Mouse (Mus musculus): ENCODE results near the gene Kirrel3. TPM values are rescaled to one million over a fixed set of nuclear protein-coding genes. Genes with fewer than 3 reads are reported as not detected.
A peak's percentile ranks its signal among the peaks of the same experiment; 100 is the strongest.

Kirrel3 gene
- polyA plus RNA-seq, 1 experiment from 2014 or later: 1.8 TPM

DNA sequence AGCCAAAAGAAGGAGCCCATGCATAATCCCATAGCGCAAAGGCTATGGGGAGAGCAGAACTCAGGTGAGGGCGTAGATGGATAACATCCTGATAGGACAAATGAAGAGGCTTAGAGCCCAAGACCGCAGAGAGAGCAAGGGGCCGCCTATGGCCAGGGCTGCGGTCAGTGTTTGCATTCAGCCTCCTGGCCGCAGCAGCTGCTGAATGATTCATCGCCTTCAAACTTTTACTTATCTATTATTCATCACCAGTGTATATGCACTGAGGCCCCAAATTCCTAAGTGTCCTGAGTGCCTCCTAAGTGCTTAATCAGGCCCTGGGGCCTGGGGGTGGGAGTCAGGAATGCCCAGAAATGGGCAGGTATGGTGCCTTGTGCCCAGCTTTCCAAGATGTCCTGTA, 457.3 kb downstream of the Kirrel3 start:
- no peak overlapping the region for H3K9ac ChIP-seq
- no peaks in the 10 kb centered on the region for H3K27me3 ChIP-seq
- H3K4me2 ChIP-seq: no peak overlapping the region
- H3K36me3 ChIP-seq: no peaks in the 10 kb centered on the region
- no peak for ATAC-seq (ENCODE audit: borderline replicate concordance, extremely low read depth, low FRiP score, low TSS enrichment)
- no peaks in the 10 kb centered on the region for H3K9me3 ChIP-seq
- no peak overlapping the region for H3K4me3 ChIP-seq
- 44% methylated on average over 7 of the region's 7 CpGs for WGBS
- H3K4me1 ChIP-seq: 0 out of 2 replicates have a peak, but pooled peaks cover 4% of the 10 kb centered on the region
- no peak overlapping the region for H3K27ac ChIP-seq

GRCm38 (mm10) chr9:34945301-34945700, 459.6 kb downstream of the Kirrel3 start:
- H3K27ac ChIP-seq: no peak overlapping the region
- no peak overlapping the region for H3K4me3 ChIP-seq
- H3K9ac ChIP-seq: no peak overlapping the region
- no peak overlapping the region for H3K4me2 ChIP-seq
- 51% methylated on average over 9 of the region's 9 CpGs for WGBS
- ATAC-seq (ENCODE audit: borderline replicate concordance, extremely low read depth, low FRiP score, low TSS enrichment): no peak
- no peaks in the 10 kb centered on the region for H3K36me3 ChIP-seq
- H3K27me3 ChIP-seq: no peaks in the 10 kb centered on the region
- H3K9me3 ChIP-seq: no peaks in the 10 kb centered on the region
- H3K4me1 ChIP-seq: 0 out of 2 replicates have a peak, but pooled peaks cover 4% of the 10 kb centered on the region

- Histone ChIP-seq H3K27ac (no peak overlapping the region), H3K36me3 (no peaks in the 10 kb centered on the region), H3K4me1 (0 out of 2 replicates have a peak, but pooled peaks cover 4% of the 10 kb centered on the region), H3K27me3 (no peaks in the 10 kb centered on the region), H3K4me3 (no peak overlapping the region), H3K9ac (no peak overlapping the region), H3K4me2 (no peak overlapping the region), H3K9me3 (no peaks in the 10 kb centered on the region)
- ATAC-seq (ENCODE audit: borderline replicate concordance, extremely low read depth, low FRiP score, low TSS enrichment): no peak
- WGBS: 8% methylated on average over 6 of the region's 6 CpGs
Measured at GRCm38 (mm10) chr9:34947258-34947657, 461.6 kb downstream of the Kirrel3 start.

- Histone ChIP-seq H3K4me3 (no peak overlapping the region), H3K4me2 (no peak overlapping the region), H3K36me3 (no peaks in the 10 kb centered on the region), H3K4me1 (0 out of 2 replicates have a peak, but pooled peaks cover 4% of the 10 kb centered on the region), H3K27ac (no peak overlapping the region), H3K27me3 (no peaks in the 10 kb centered on the region), H3K9me3 (no peaks in the 10 kb centered on the region), H3K9ac (no peak overlapping the region)
- no peak for ATAC-seq (ENCODE audit: borderline replicate concordance, extremely low read depth, low FRiP score, low TSS enrichment)
Measured at GRCm38 (mm10) chr9:34947717-34948116, 462.0 kb downstream of the Kirrel3 start.

DNA sequence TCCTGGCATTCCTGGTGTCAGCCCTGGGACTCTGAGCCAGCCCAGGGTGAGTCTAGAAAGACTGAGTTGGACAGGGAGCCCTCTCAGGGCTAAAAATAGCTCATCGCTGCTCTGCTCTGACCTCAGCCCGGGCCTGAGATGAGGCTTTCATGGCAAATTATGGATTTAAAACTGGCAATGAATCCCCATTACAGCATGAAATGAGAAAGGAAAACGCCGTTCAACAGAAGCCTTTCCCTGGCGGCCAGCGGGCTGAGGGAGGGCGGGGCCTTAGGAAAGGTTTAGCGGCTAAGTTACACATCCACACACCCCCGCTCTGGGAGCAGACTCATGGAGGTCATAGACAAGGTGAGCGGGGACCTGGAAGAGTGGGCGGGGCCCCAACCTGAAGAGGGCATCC, 467.7 kb downstream of the Kirrel3 start:
- H3K4me1 ChIP-seq: peaks cover 5% of the 10 kb centered on the region
- H3K27ac ChIP-seq: no peak overlapping the region
- H3K9ac ChIP-seq: no peak overlapping the region
- no peaks in the 10 kb centered on the region for H3K36me3 ChIP-seq
- no peak overlapping the region for H3K4me3 ChIP-seq
- WGBS: 45% methylated on average over 11 of the region's 11 CpGs
- no peaks in the 10 kb centered on the region for H3K27me3 ChIP-seq
- no peak overlapping the region for H3K4me2 ChIP-seq
- H3K9me3 ChIP-seq: no peaks in the 10 kb centered on the region
- peak; percentile 47; the same call in 1 of the 2 replicates for ATAC-seq (ENCODE audit: borderline replicate concordance, extremely low read depth, low FRiP score, low TSS enrichment)

- Histone ChIP-seq H3K9ac (no peak overlapping the region), H3K27me3 (no peaks in the 10 kb centered on the region), H3K9me3 (no peaks in the 10 kb centered on the region), H3K4me2 (no peak overlapping the region), H3K27ac (no peak overlapping the region), H3K4me3 (no peak overlapping the region), H3K4me1 (peaks cover 5% of the 10 kb centered on the region), H3K36me3 (no peaks in the 10 kb centered on the region)
- 57% methylated on average over 5 of the region's 5 CpGs for WGBS
- ATAC-seq (ENCODE audit: borderline replicate concordance, extremely low read depth, low FRiP score, low TSS enrichment): no peak
Measured at GRCm38 (mm10) chr9:34954212-34954611, 468.5 kb downstream of the Kirrel3 start.

DNA sequence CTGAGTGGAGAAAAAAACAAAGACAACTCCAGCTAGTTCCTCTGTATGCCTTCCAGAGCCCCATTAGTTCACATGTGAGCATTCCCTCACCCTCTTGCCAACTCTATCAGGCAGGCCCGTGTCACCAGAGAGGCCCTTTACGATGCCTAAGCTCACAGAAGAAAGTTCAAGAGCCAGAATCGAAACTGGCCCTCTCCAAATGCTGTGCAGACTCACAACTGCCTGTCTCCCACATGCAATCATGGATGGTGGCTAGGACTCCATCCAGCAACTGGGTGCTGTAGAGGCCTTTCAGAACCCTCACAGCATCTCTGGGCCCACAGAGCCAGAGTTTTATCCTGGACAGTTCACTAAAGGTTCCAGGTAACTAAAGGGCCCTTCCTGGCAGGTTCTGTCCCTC, 470.8 kb downstream of the Kirrel3 start:
- no peak overlapping the region for H3K9ac ChIP-seq
- ATAC-seq (ENCODE audit: borderline replicate concordance, extremely low read depth, low FRiP score, low TSS enrichment): no peak
- H3K4me3 ChIP-seq: no peak overlapping the region
- H3K9me3 ChIP-seq: no peaks in the 10 kb centered on the region
- no peak overlapping the region for H3K27ac ChIP-seq
- H3K27me3 ChIP-seq: no peaks in the 10 kb centered on the region
- H3K4me2 ChIP-seq: no peak overlapping the region
- no peaks in the 10 kb centered on the region for H3K36me3 ChIP-seq
- WGBS: 65% methylated on average over 3 of the region's 3 CpGs
- peaks cover 5% of the 10 kb centered on the region for H3K4me1 ChIP-seq

- no peak for ATAC-seq (ENCODE audit: borderline replicate concordance, extremely low read depth, low FRiP score, low TSS enrichment)
- Histone ChIP-seq H3K4me3 (no peak overlapping the region), H3K4me1 (peaks cover 5% of the 10 kb centered on the region), H3K36me3 (no peaks in the 10 kb centered on the region), H3K9me3 (no peaks in the 10 kb centered on the region), H3K4me2 (no peak overlapping the region), H3K27me3 (peaks cover 10% of the 10 kb centered on the region; the same call in 1 of the 2 replicates), H3K27ac (no peak overlapping the region), H3K9ac (no peak overlapping the region)
- 62% methylated on average over 6 of the region's 6 CpGs for WGBS
Measured at GRCm38 (mm10) chr9:34957691-34958090, 472.0 kb downstream of the Kirrel3 start.

DNA sequence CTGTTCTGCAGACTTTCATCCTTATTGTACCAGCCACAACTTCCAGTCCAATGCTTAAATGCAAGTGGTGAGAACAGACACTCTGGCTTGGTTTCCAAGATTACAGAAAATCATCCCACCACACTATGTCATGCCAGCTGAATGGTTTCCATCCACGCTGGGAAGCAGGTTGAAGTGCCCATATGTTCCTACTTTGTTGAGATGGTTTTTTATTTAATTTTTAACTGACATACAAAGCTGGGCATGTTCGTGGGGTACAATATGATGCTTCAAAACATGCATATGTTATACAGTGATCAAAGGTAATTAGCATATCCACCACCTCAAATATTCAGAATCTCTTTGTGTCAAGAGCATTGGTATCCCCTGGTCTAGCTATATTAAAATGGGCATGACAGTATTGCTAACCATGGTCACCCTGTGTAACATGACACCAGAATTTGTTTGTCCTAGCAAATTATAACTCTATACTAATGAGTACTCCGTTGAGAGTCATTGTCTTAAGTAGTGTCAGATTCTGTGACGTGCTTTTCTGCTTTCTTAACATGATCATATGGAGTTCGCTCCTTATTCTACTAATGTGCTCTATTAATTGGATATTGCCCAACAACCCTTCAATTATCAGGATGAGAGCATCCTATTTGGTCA, 472.6 kb downstream of the Kirrel3 start:
- Histone ChIP-seq H3K27me3 (peaks cover 10% of the 10 kb centered on the region; the same call in 1 of the 2 replicates), H3K4me2 (no peak overlapping the region), H3K4me1 (peaks cover 3% of the 10 kb centered on the region), H3K4me3 (no peak overlapping the region), H3K27ac (no peak overlapping the region), H3K9ac (no peak overlapping the region), H3K9me3 (no peaks in the 10 kb centered on the region), H3K36me3 (no peaks in the 10 kb centered on the region)
- no peak for ATAC-seq (ENCODE audit: borderline replicate concordance, extremely low read depth, low FRiP score, low TSS enrichment)
- 71% methylated on average over 5 of the region's 5 CpGs for WGBS

DNA sequence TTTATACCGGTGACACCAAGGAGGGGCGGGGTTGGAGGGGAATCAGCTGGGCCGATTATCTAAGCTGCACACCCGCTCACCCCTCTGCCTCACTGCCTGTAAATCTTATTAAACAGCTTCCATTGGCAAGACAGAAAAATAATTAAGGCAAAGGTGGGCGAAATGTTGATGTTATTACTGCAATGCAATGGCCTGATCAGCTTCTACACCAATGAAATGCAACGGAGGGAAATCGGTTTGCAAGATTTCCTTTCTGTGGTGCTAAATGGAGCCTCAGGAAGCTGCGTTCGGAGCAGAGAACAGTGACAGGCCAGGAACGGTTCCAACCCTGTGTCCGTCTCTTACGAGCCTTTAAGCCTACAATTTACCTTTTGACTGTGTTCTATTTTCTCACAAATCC, 475.0 kb downstream of the Kirrel3 start:
- no peak for ATAC-seq (ENCODE audit: borderline replicate concordance, extremely low read depth, low FRiP score, low TSS enrichment)
- no peaks in the 10 kb centered on the region for H3K36me3 ChIP-seq
- H3K4me2 ChIP-seq: no peak overlapping the region; the same call in 1 of the 2 replicates
- no peaks in the 10 kb centered on the region for H3K4me1 ChIP-seq
- peaks cover 10% of the 10 kb centered on the region; the same call in 1 of the 2 replicates for H3K27me3 ChIP-seq
- H3K9ac ChIP-seq: no peak overlapping the region
- 0 out of 2 replicates have a peak overlapping the region, but pooled peaks have one; percentile 0 for H3K4me3 ChIP-seq
- no peak overlapping the region for H3K27ac ChIP-seq
- WGBS: 32% methylated on average over 12 of the region's 12 CpGs
- no peaks in the 10 kb centered on the region for H3K9me3 ChIP-seq

DNA sequence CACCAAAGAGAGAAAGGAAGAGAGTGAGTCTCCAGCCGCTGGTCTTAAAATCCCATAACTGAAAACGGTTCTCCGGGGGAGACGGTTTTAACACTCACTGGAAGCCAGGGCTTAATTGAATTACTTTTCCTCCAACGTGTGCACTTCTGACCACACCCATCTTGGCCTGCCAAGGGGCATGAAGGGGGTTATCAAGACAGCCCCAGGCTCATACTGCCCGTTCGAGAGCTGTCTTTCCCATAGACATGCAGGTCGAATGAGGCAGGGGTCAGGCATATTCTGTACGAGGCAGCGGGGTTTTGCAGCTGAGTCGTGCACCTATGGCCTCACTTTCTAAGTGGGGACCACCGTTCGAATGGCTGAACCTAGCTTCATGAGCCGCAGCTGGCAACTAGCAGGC, 475.5 kb downstream of the Kirrel3 start:
- H3K27me3 ChIP-seq: peaks cover 13% of the 10 kb centered on the region; the same call in 1 of the 2 replicates
- ATAC-seq (ENCODE audit: borderline replicate concordance, extremely low read depth, low FRiP score, low TSS enrichment): no peak
- WGBS: 56% methylated on average over 14 of the region's 14 CpGs
- no peak overlapping the region for H3K27ac ChIP-seq
- no peaks in the 10 kb centered on the region for H3K9me3 ChIP-seq
- no peaks in the 10 kb centered on the region for H3K36me3 ChIP-seq
- H3K9ac ChIP-seq: no peak overlapping the region
- H3K4me3 ChIP-seq: no peak overlapping the region
- H3K4me2 ChIP-seq: no peak overlapping the region; the same call in 1 of the 2 replicates
- no peaks in the 10 kb centered on the region for H3K4me1 ChIP-seq

- Histone ChIP-seq H3K9me3 (no peaks in the 10 kb centered on the region), H3K27me3 (peaks cover 19% of the 10 kb centered on the region; the same call in 1 of the 2 replicates), H3K4me2 (no peak overlapping the region), H3K9ac (no peak overlapping the region), H3K36me3 (no peaks in the 10 kb centered on the region), H3K27ac (no peak overlapping the region), H3K4me3 (no peak overlapping the region), H3K4me1 (no peaks in the 10 kb centered on the region)
- ATAC-seq (ENCODE audit: borderline replicate concordance, extremely low read depth, low FRiP score, low TSS enrichment): no peak
- 91% methylated on average over 4 of the region's 4 CpGs for WGBS
Measured at GRCm38 (mm10) chr9:34962251-34962650, 476.6 kb downstream of the Kirrel3 start.

Measured in lung, embryonic 15.5 days (tissue).